Mouse (Mus musculus) left cerebral cortex, adult 9 months (tissue): Measurements from ENCODE around the gene Pcyt2.

Experiments used
- DNase-seq, 2 experiments: peaks; one replicate each; pipeline ENCODE4 v3.0.0; 2022; ENCODE audit warnings: low spot score in 2 of 2

The Pcyt2 gene

DNA sequence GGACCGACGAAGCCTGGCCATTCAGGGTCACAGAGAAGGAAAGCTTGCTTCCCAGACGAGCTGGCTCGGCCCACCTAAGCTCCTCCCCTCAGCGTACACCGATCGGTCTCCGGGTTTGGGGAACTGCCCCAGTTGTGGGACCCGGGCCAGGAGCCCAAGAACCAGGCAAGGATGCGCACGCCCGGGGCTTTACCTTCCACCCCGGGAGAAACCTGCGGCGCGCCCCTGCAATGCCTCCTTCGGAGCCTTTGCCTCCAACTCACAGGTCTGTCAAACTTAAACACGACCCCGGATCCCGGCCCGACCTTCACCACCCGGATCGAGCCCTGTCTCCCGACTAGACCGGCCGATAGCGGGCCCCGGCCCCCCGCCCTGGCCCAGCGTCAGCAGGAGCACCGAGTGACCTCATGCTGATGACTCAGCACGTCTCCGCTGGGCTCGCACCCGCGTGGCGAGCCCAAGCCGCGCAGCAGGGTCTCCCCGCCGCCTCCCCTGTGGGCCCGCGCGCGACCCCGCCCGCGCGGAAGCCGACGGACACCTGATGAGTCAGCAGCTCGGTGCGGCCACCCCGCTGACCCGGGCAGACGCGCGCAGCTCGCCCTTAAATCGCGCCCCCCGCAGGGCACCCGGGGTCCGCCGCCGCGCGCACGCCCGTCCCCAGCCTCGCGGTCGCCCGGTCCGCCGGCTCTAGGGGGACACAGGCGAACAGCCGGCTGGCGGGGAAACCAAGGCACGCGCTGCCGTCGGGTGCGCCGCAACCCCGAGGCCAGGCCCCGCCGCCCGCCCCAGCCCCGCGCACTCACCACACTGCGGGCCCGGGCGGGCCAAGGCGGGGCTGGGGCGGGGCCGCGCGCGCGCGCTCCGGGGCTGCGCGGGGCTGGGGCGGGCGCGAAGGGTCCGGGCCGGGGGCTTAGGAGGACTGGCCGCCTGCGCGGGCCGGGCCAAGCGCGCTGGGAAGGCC lies 15.1 kb upstream of the Pcyt2 start:
- peak in 1 of 2 experiments; percentile 65 for DNase-seq

DNA sequence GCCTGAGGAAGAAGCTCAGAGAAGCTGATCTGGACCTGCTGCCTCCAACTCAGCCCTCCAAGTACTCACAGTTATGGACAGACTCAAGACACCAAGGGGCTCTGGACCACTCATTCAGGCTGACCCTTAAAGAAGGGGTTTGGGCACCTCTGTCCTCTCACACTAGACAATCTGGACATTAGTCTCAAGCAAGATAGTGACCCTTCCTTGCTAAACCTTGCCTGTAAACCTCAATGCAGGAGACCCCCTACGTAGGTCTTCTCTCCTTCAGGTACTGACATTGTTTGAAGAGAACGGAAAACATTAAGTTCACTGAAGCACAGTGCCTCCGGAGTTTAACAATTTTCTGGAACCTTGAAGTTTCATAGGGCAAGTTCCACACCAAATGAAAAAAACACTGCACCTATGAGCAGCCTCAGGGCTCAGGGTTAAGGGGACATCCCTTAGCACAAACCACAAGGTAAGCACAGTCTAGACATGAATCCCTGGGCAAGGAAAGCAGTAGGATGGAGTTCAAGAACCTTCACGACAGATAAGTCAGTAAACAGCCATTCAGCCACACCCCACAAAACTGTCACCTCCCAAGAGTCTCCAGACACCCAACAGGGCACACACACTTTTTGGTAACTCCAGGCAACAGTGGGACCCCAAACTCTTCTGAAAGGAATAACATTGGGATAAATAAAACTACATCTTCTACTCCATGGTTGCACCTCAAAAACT lies 14.2 kb upstream of the Pcyt2 start:
- peak in 1 of 2 experiments; percentile 2 for DNase-seq

- peak in 1 of 2 experiments; percentile 5 for DNase-seq
These were observed 13.4 kb upstream of the Pcyt2 start for GRCm38 (mm10) chr11:120630881-120631725.

DNA sequence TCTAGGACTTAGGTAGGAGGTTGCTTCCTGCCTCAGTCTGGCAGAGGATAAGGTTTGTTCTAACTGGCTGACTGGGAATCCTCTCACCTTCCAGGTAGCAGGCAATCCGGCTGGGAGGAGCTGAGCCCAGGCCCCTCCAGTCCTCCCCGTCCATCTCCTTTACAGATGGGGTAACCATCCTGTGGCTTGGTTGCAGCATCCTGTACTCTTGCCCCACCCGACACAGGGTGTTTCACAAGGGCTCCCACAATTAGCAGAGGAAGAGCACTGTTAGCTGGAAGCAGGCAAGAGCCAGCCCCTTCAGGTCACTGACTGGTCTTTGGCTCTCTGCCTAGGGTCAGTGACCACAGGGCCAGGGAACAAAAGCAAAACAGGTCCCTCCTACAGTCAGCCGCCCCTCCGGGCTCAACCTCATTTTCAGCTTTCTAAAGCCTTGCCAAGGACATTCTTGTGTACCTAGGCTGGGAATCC lies 12.7 kb upstream of the Pcyt2 start:
- DNase-seq = no peak

GRCm38 (mm10) chr11:120629911-120630310 lies 12.2 kb upstream of the Pcyt2 start:
- DNase-seq = no peak

- DNase-seq = no peak
These were observed 11.6 kb upstream of the Pcyt2 start for GRCm38 (mm10) chr11:120629341-120629730.

GRCm38 (mm10) chr11:120628601-120629340 lies 11.0 kb upstream of the Pcyt2 start:
- DNase-seq = no peak

DNA sequence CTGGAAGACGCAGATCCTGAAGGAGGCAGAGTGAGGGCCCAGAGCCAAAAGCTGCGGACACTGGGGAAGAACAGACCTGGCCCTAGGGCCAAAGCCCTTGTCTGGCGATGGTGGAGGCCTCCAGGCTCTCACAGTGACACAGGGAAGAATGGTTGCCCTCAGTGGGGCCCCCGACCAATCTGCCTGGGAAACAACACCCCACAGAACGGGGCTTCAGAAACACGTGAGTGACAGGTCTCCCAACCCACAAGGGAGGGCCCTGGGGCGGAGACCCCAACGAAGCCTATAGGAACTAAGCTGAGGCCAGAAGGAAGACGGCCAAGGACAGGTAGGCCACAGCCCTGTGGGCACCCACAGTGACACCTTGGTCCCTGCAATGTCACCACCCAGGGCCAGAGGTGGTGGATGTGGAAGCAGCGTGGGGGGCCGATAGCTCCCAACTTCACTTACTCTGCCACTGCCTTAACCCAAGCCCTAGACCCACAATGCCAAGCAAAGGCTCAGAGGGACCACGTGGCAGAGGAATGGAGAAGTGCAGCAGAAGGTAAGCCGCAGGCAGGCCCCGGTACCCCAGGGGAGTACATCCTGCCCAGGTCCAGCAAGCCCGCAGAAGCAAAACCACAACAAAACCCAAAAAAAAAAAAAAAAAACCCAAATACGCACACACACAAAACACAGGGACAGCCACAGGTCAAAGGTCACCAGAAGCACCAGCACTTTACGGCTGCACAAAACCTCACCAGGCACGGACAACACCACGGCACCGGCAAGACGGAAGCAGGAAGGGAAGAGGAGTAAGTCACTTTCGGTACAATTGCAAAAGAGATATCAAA lies 9.9 kb upstream of the Pcyt2 start:
- no peak for DNase-seq

DNA sequence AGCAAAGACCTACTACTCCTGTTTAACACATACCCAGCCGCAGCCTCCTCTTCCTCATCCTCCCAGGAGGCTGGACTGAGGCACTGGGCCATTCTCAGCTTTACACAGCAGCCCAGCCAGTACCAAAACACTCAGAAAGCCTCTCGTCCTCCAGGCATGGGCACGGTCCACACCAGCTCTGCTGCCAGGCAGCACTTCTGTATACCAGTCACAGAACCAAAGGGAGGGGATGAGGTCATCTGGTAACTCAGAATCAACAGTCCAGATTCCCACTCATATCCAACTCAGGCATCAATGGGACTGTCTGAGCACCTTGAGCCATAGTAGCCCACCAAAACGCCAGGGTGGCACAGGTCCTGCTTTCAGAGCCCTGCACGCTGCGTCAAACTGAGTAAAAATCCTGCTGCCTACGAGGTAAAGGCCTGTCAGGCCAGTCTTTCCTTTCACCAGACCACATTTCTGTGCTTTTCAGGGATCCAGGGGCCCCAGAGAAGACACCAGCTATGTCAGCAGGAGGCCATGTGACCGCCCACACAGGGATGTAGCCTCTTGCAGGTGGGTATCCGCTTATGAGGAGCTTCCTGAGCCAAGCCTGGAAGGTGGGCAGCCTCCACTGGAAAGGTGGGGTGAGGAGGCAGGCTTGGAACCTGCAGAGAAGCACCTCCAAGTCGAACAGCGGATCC lies 9.2 kb upstream of the Pcyt2 start:
- DNase-seq = no peak

GRCm38 (mm10) chr11:120625152-120625775 lies 7.5 kb upstream of the Pcyt2 start, which contains the start of gene Sirt7:
Sirt7 (minus strand) TSS chr11:120625240.
- no peak for DNase-seq

DNA sequence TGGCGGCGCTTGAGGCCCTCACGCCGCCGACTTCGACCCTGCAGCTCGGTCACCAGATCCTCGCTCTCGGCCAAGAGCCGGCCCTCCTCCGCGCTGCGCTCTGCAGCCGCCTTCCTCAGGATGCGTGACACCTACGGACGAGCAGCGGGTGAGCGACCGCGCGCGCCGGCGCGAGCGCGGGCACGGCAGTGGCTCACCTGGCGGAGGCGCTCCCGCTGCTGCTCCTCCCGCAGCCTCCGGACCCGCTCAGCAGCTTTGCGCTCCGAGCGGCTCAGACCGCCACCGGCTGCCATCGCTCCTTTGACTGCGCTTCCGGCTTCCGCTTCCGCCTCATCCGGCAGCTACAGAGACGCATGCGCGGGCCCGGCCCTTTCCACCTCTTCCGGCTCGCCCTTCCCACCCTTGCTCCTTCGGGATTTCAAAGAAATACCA lies 7.0 kb upstream of the Pcyt2 start:
- peak in 1 of 2 experiments; percentile 84 for DNase-seq

- DNase-seq = peak in 1 of 2 experiments; percentile 65
These were observed 6.4 kb upstream of the Pcyt2 start for GRCm38 (mm10) chr11:120623961-120624679.

DNA sequence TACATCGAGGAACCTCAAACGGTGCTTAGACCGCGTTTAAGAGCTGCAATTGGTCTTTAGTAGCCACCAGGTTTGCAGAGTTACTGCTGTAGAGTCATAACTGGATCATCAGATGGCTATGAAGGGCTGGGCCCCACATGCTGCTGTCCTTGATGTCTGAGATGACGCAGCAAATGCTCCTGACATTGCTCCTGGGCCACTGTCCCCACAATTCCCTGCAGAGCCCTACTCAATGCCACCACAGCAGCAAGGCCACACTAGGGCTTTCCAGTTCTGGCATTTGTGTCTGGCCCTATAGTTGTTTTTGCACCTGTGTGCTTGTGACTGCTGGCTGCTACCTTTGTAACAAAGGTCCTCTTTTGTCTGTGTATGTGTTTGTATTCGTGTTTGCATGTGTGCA lies 5.1 kb upstream of the Pcyt2 start:
- no peak for DNase-seq

DNA sequence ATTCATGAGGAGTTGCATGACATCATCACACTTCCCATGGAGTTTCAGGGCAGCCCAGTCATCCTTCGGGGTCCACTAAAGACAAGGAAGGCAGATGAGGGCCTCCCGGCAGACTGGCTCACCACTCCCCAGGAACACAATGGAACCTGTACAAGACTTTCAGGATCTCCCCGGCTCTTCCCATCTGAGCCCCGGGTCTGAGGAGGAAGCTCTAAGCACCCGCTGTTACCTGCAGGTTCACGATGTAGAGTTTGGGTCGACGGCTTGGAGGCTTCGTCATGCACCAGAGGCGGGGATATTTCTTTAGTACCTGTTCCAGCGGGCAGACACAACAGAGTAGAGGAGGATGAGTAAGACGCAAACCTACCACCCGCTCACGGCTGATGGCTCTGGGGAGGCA lies 2.5 kb upstream of the Pcyt2 start:
- DNase-seq = no peak

- DNase-seq = no peak
These were observed 1.1 kb upstream of the Pcyt2 start for GRCm38 (mm10) chr11:120618619-120619535.

- no peak for DNase-seq
These were observed 980 bp downstream of the Pcyt2 start for GRCm38 (mm10) chr11:120616617-120617294.
